Comparison of ENCODE assay signal across 13 mouse cellular contexts in the genomic region with DNA sequence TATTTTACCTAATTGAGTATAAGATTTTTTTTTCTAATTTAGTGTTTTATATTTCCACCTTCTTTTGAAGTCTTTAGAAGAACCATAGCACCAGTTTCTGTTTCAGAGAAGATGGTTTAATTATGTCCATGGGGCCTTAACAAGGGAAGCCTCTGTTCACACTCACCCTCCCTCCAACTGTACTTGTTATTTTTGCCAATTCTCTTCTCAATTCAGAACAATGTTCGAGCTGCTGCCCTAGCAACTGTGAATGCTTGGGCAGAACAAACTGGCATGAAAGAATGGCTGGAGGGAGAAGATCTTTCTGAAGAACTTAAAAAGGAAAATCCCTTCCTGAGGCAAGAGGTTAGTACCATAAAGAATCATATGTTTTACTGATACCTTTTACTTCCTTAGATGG. TPM values are rescaled to one million over a fixed set of nuclear protein-coding genes. Genes with fewer than 3 reads are reported as not detected.
DNase-seq lines count a peak whose midpoint lies in the region; ATAC-seq lines count a peak whose summit lies in the region.
"Had no signal": no experiment of that assay in that cellular context is flagged by ENCODE, and none has a peak within 500 bp of the region (broad histone marks: within the 10 kb centered on the region; RNA-seq: fewer than 3 reads in every experiment).

No protein-coding gene starts in this region.

- ATAC-seq in frontal cortex, adult (ENCODE audit: low TSS enrichment): peak; percentile 93
- ATAC-seq: inflammation-experienced regulatory T-cells, adult 6 months; Patski had no signal

- no peak for DNase-seq in frontal cortex, postnatal 25 days (ENCODE audit: low spot score in 2 of 2)
- peak; percentile 10 to 22 for DNase-seq in right cerebral cortex, adult 2 months (ENCODE audit: low spot score in 2 of 2)
- DNase-seq in right cerebral cortex, postnatal 14 days: no peak
- DNase-seq in layer of hippocampus, postnatal 10 days (ENCODE audit: low spot score in 2 of 2): peak; percentile 8 to 12
- DNase-seq in right cerebral cortex, postnatal 36 days (ENCODE audit: low spot score in 2 of 2): peak; percentile 5 to 28
- DNase-seq in spleen, postnatal 14 days (ENCODE audit: low spot score in 2 of 2): no peak
- no peak for DNase-seq in B cell, adult 2 months
- DNase-seq: adrenal gland, adult 2 months; lung, adult 18-20 months had no signal

RNA-seq across cellular contexts. Expression of gene Ckap5, which starts 54.3 kb away (rescaled TPM):
- 100 to 1,000 TPM; 126 TPM for total RNA-seq in layer of hippocampus, postnatal 10 days (2021)

RNA-seq across cellular contexts. Expression of gene F2, which starts 55.3 kb away (rescaled TPM):
- total RNA-seq in layer of hippocampus, postnatal 10 days (2021): under 1 TPM; 0.18 to 0.20 TPM
- total RNA-seq: granulocyte monocyte progenitor cell, adult 5-6 weeks had no signal

Comparison
In these comparisons a context has a peak if more than half of its experiments do, and no peak if none do; other contexts are left out.
1. DNase-seq: peak in right cerebral cortex, adult 2 months (2 of 2), layer of hippocampus, postnatal 10 days (2 of 2) and right cerebral cortex, postnatal 36 days (2 of 2); none in frontal cortex, postnatal 25 days (0 of 2), right cerebral cortex, postnatal 14 days (single experiment), spleen, postnatal 14 days (0 of 2) and B cell, adult 2 months (0 of 2).